Mouse (Mus musculus) intestine, postnatal 0 days (tissue): ENCODE measurements around the gene Cacna1g. TPM values are rescaled to one million over a fixed set of nuclear protein-coding genes. Genes with fewer than 3 reads are reported as not detected.
A peak's percentile ranks its signal among the peaks of the same experiment; 100 is the strongest.

Experiments used
- ATAC-seq: fragments of 200-750 bp; cut with Nextera tagmentation; 2 replicates; pipeline ENCODE4 v1.8.0; 2017; ENCODE audit warnings: mild to moderate bottlenecking, moderate TSS enrichment, moderate library complexity
- H3K27ac ChIP-seq: fragments of 300-500 bp; sonication (generic); 2 replicates; pipeline ENCODE4 v1.5.1; 2014; ENCODE audit warnings: mild to moderate bottlenecking, low read depth, low read length, moderate library complexity
- H3K27me3 ChIP-seq: fragments of 300-500 bp; sonication (generic); replicated peaks from 2 replicates; pipeline ENCODE4 v1.6.1; 2014; ENCODE audit warnings: low read length, mixed read lengths; ENCODE audit not compliant: control insufficient read depth, insufficient read depth
- H3K36me3 ChIP-seq: fragments of 300-500 bp; sonication (generic); 2 replicates; pipeline ENCODE4 v1.6.1; 2014; ENCODE audit warnings: mild to moderate bottlenecking, moderate library complexity; ENCODE audit not compliant: control insufficient read depth, insufficient read depth
- H3K4me1 ChIP-seq: fragments of 300-500 bp; sonication (generic); replicated peaks from 2 replicates; pipeline ENCODE4 v1.6.1; 2014; ENCODE audit warnings: antibody characterized with exemption, low read length, mixed read lengths; ENCODE audit not compliant: control insufficient read depth, insufficient read depth
- H3K4me2 ChIP-seq: fragments of 300-500 bp; sonication (generic); replicated peaks from 2 replicates; pipeline ENCODE4 v1.6.1; 2014; ENCODE audit warnings: low read depth, mild to moderate bottlenecking, moderate library complexity
- H3K4me3 ChIP-seq: fragments of 300-500 bp; sonication (generic); 2 replicates; pipeline ENCODE4 v1.5.1; 2014; ENCODE audit warnings: low read depth, low read length
- H3K9ac ChIP-seq: fragments of 300-500 bp; sonication (generic); 2 replicates; pipeline ENCODE4 v1.6.1; 2014; ENCODE audit warnings: mild to moderate bottlenecking, low read depth, low read length
- H3K9me3 ChIP-seq: fragments of 300-500 bp; sonication (generic); 2 replicates; pipeline ENCODE4 v1.6.1; 2016; ENCODE audit warnings: mixed run types; ENCODE audit not compliant: control insufficient read depth
- CTCF ChIP-seq: sonication (generic); IDR thresholded peaks from 2 replicates; pipeline ENCODE4 v1.5.1; 2016; ENCODE audit warnings: low read depth, mild to moderate bottlenecking, control low read depth, antibody characterized with exemption, moderate library complexity
- WGBS: fragments of 180-500 bp; shearing (Covaris S2); extraction: QIAGEN DNeasy Blood & Tissue Kit; methylation state at CpG from one replicate; pipeline ENCODE4 v1.1.7; 2014; 5-methylcytosine and 5-hydroxymethylcytosine counted together
- polyA plus RNA-seq: library from polyadenylated mRNA; unstranded; fragments of >200 nt; fragmentation: Nextera tagmentation; extraction: Ambion mirVana; gene quantifications from 2 replicates; pipeline ENCODE4 v1.2.1, GENCODE M21; 2015

Cacna1g gene
- polyA plus RNA-seq, 1 experiment from 2014 or later, result 1.2 TPM

DNA sequence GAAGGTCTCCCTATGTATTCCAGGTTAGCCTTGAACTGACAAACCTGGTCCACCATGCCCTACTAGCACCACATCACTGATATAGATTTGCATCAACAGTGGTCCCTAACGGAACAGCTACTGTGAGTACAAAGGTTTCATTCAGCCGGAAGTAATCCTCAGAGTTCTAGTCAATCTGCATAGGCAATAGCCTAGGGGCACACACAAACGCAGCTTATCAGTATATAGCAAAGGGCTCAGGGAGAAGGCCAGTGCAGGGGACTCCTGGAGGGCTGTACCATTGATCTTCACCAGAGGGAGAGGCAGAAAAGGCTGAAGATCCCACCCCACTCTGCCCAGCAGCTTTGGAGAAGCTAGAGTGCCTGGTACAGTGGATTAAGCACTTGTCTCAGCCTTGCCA lies 27.0 kb downstream of the Cacna1g start:
- no peak overlapping the region for H3K4me2 ChIP-seq
- H3K4me1 ChIP-seq, result no peaks in the 10 kb centered on the region
- 36% methylated on average over 3 of the region's 3 CpGs for WGBS
- no peaks in the 10 kb centered on the region for H3K36me3 ChIP-seq
- 0 out of 2 replicates have a peak, but pooled peaks cover 2% of the 10 kb centered on the region for H3K27me3 ChIP-seq
- TF ChIP-seq CTCF, result no peak
- no peaks in the 10 kb centered on the region for H3K9me3 ChIP-seq
- no peak overlapping the region for H3K9ac ChIP-seq
- H3K4me3 ChIP-seq, result no peak overlapping the region
- no peak overlapping the region for H3K27ac ChIP-seq
- ATAC-seq, result no peak

DNA sequence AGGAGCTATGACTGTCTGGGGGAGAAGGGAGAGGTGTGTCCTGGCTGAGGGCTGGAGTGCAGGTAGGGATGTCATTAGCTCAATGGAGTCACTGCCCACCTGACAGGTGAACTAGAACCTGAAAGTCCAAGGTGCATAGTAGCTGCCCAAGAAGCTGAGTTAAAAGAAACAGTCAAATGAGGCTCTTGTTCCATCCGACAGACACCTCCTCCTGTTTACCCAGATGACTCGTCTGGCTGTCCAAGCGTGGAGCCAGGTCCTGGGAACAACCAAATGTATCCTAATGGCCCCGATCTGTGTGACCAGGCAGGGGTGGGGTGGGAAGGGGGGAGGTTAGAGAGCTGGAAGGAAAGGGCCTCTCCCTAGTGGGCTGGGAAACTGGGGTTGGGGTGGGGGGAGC lies 28.7 kb downstream of the Cacna1g start:
- 0 out of 2 replicates have a peak, but pooled peaks have one; percentile 8 for ATAC-seq
- H3K27ac ChIP-seq, result no peak overlapping the region

DNA sequence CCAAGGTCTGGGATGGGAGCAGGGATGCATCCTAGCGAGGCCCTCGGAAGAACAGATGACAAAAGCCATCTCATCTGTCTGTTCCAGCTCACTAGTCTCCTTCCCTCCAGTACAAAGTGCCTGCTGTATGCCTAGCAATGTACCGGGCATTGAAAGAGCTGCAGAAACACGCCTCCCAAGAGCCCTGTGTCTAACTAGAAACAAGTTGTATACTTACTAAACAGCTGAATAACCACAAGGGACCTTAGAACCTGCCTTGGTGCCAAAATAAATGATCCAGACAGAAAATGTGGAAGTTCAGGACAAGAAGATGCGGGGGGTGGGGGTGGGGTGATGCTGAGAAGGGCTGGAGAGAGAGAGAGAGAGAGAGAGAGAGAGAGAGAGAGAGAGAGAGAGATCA lies 29.2 kb downstream of the Cacna1g start:
- H3K27me3 ChIP-seq, result no peaks in the 10 kb centered on the region
- 72% methylated on average over 5 of the region's 5 CpGs for WGBS
- H3K27ac ChIP-seq, result no peak overlapping the region
- H3K36me3 ChIP-seq, result no peaks in the 10 kb centered on the region
- TF ChIP-seq CTCF, result no peak
- H3K4me3 ChIP-seq, result no peak overlapping the region
- no peaks in the 10 kb centered on the region for H3K4me1 ChIP-seq
- no peaks in the 10 kb centered on the region for H3K9me3 ChIP-seq
- H3K9ac ChIP-seq, result no peak overlapping the region
- no peak for ATAC-seq
- H3K4me2 ChIP-seq, result no peak overlapping the region

More for the DNA sequence above, 28.7 kb downstream of the Cacna1g start:
- TF ChIP-seq CTCF, result no peak
- H3K4me3 ChIP-seq, result no peak overlapping the region
- H3K9ac ChIP-seq, result no peak overlapping the region
- no peaks in the 10 kb centered on the region for H3K36me3 ChIP-seq
- WGBS, result 14% methylated on average over 4 of the region's 4 CpGs
- no peak overlapping the region for H3K4me2 ChIP-seq
- 0 out of 2 replicates have a peak, but pooled peaks cover under 1% of the 10 kb centered on the region for H3K27me3 ChIP-seq
- H3K4me1 ChIP-seq, result no peaks in the 10 kb centered on the region
- H3K9me3 ChIP-seq, result no peaks in the 10 kb centered on the region

DNA sequence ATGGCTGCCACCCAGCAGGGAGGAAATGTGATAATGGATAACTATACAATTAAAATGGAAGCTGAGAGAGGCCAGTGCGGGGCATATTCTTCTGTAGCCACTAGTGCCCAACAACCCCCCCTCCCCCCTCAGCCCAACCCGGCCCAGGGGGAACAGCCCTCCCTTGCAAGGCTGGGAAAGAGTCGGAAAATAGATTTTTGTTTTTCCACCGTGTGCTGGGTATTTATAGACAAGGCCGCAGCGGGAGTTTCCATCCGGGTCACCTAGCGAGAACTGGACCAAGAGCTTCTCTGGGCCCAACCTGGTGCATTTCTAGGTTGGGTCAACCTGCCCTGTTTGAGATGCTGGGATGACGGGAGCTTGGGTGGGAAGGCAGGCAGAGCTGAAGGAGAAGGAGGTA lies 32.2 kb downstream of the Cacna1g start:
- Histone ChIP-seq H3K27me3 (no peaks in the 10 kb centered on the region), H3K9me3 (no peaks in the 10 kb centered on the region), H3K4me1 (no peaks in the 10 kb centered on the region), H3K4me2 (no peak overlapping the region), H3K4me3 (no peak overlapping the region), H3K9ac (no peak overlapping the region), H3K36me3 (no peaks in the 10 kb centered on the region), H3K27ac (no peak overlapping the region)
- ATAC-seq, result no peak
- TF ChIP-seq CTCF, result no peak
- WGBS, result 77% methylated on average over 9 of the region's 9 CpGs

DNA sequence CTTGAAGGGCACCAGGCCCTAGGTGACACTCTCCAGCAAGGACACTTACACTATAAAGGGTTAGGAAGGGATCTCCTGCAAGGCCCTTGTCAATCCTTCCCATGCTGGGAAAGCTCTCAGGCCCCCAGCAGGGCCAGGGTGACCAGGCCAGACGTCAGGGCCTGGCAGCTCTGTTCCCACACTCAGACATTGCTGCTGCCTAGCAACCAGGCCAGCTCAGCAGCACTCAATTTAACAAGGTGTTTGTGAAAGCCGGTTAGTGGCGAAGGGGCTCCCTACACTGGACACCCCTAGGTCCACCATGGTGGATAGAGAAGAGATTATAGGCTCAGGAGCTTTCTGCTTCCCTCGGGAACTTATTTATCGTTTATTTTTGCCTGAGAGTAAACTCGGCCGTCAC lies 32.9 kb downstream of the Cacna1g start:
- no peak for TF ChIP-seq CTCF
- no peak overlapping the region for H3K27ac ChIP-seq
- no peak for ATAC-seq
- no peak overlapping the region for H3K4me3 ChIP-seq
- H3K36me3 ChIP-seq, result no peaks in the 10 kb centered on the region
- H3K9me3 ChIP-seq, result no peaks in the 10 kb centered on the region
- WGBS, result 47% methylated on average over 7 of the region's 7 CpGs
- no peak overlapping the region for H3K4me2 ChIP-seq
- no peaks in the 10 kb centered on the region for H3K27me3 ChIP-seq
- no peak overlapping the region for H3K9ac ChIP-seq
- H3K4me1 ChIP-seq, result no peaks in the 10 kb centered on the region

DNA sequence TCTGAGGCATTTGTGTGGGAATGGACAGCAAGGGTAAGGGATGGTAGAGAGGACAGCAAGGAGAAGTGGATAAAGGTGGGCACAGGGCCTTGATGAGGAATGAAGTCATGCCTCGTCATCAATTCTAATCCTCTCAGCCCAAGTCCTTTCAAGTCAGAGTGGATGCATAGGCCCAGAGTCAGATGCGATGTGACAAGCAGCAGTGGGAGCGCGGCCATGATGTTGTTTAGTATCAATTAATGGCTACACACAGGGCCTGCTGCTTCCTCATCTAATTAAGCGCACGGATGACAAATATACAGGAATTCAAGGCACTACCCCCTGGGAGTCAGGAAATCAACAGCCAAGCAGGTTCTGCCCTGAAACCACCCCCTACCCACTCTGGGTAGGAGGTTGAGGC lies 33.6 kb downstream of the Cacna1g start:
- Histone ChIP-seq H3K9ac (no peak overlapping the region), H3K4me1 (no peaks in the 10 kb centered on the region), H3K27ac (no peak overlapping the region), H3K9me3 (no peaks in the 10 kb centered on the region), H3K4me3 (no peak overlapping the region), H3K4me2 (no peak overlapping the region), H3K27me3 (no peaks in the 10 kb centered on the region), H3K36me3 (no peaks in the 10 kb centered on the region)
- no peak for ATAC-seq
- TF ChIP-seq CTCF, result no peak
- 87% methylated on average over 6 of the region's 6 CpGs for WGBS
